Mouse (Mus musculus): ENCODE results near the gene Spata2. TPM values are rescaled to one million over a fixed set of nuclear protein-coding genes. Genes with fewer than 3 reads are reported as not detected.

Spata2 gene
- 8.9 TPM for polyA plus RNA-seq (2014; fragmentation: Illumina TruSeq; extraction: RNeasy Lipid Tissue Mini Kit (QIAGEN cat#74804); ENCODE audit: low read depth, low replicate concordance)

GRCm38 (mm10) chr2:167492713-167493636, at the start of gene Spata2:
Gene Spata2, minus strand, starts transcription at chr2:167492887.

GRCm38 (mm10) chr2:167537476-167538297, 45.0 kb upstream of the Spata2 start, which contains the start of gene Snai1:
Gene Snai1, plus strand, starts transcription at chr2:167538195.

GRCm38 (mm10) chr2:167491757-167492708, 654 bp downstream of the Spata2 start, which contains the start of gene Rnf114:
Gene Rnf114, plus strand, starts transcription at chr2:167492645.

Other genes starting within 250 kb of the Spata2 start
- 6.5 TPM for gene B4galt5, start 143.7 kb downstream of the Spata2 start, polyA plus RNA-seq (2014; fragmentation: Illumina TruSeq; extraction: RNeasy Lipid Tissue Mini Kit (QIAGEN cat#74804); ENCODE audit: low read depth, low replicate concordance)
- 25.3 TPM for gene Slc9a8, start 71.2 kb downstream of the Spata2 start, polyA plus RNA-seq (2014; fragmentation: Illumina TruSeq; extraction: RNeasy Lipid Tissue Mini Kit (QIAGEN cat#74804); ENCODE audit: low read depth, low replicate concordance)
- 25.3 TPM for gene Rnf114, start 242 bp downstream of the Spata2 start, polyA plus RNA-seq (2014; fragmentation: Illumina TruSeq; extraction: RNeasy Lipid Tissue Mini Kit (QIAGEN cat#74804); ENCODE audit: low read depth, low replicate concordance)
- gene Snai1, start 45.3 kb upstream of the Spata2 start, polyA plus RNA-seq (2014; fragmentation: Illumina TruSeq; extraction: RNeasy Lipid Tissue Mini Kit (QIAGEN cat#74804); ENCODE audit: low read depth, low replicate concordance): not detected
- gene Ube2v1, start 139.2 kb upstream of the Spata2 start, polyA plus RNA-seq (2014; fragmentation: Illumina TruSeq; extraction: RNeasy Lipid Tissue Mini Kit (QIAGEN cat#74804); ENCODE audit: low read depth, low replicate concordance): 64.4 TPM
- not detected for gene Gm20431, start 168.6 kb upstream of the Spata2 start, polyA plus RNA-seq (2014; fragmentation: Illumina TruSeq; extraction: RNeasy Lipid Tissue Mini Kit (QIAGEN cat#74804); ENCODE audit: low read depth, low replicate concordance)
- gene Cebpb, start 196.0 kb upstream of the Spata2 start, polyA plus RNA-seq (2014; fragmentation: Illumina TruSeq; extraction: RNeasy Lipid Tissue Mini Kit (QIAGEN cat#74804); ENCODE audit: low read depth, low replicate concordance): 5.6 TPM
- gene Tmem189, start 196.9 kb upstream of the Spata2 start, polyA plus RNA-seq (2014; fragmentation: Illumina TruSeq; extraction: RNeasy Lipid Tissue Mini Kit (QIAGEN cat#74804); ENCODE audit: low read depth, low replicate concordance): 9.6 TPM